Mouse (Mus musculus) spleen, adult 18-20 months (tissue): ENCODE data around the gene Mafk.

Experiments used
- DNase-seq, 2 experiments: peaks; one replicate each; pipeline ENCODE4 v3.0.0; 2022; ENCODE audit warnings: mixed read lengths in 2 of 2

Mafk gene

GRCm38 (mm10) chr5:139819538-139820181 is 28.3 kb downstream of the Mafk start, which contains the start of gene Tmem184a:
Gene Tmem184a (minus strand): TSS chr5:139819917.
- no peak for DNase-seq

GRCm38 (mm10) chr5:139821466-139822459 is 30.4 kb downstream of the Mafk start:
- DNase-seq, result no peak

DNA sequence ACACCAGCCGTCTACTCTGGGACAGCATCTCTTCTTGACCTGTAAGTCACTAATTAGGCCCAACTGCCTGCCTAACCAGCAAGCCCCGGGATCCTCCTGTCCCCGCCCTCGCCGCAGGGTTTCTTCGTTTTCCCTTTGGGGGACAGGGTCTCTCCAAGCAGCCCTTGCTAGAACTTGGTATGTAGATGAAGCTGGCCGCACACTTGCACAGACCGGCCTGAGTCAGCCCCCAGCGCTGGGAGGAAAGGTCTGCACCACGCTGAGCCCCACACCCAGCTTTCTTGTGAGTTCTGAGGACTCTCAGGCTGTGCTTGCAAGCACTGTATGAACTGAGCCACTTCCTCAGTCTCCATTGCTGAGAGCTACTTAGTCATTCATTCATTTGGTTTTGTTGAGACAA is 33.2 kb downstream of the Mafk start:
- no peak for DNase-seq

DNA sequence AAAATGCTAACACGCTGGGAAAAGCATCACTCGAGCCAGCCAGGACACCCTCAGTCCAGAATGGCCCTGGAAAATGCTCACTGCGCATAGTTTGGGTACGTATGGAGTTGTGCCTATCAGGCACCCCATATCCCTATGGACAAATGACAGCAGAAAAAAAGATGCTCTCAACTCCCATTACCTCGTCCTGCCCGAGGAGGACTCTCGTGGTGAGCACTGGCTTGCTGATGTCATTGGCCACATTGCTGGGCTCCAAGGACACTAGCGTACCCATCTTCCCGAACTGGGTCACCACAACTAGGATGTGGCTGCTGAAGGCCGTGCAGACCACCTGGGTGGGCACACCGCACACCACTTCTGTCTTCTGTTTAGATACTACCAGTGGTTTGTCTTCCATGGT is 34.6 kb downstream of the Mafk start:
- no peak for DNase-seq

DNA sequence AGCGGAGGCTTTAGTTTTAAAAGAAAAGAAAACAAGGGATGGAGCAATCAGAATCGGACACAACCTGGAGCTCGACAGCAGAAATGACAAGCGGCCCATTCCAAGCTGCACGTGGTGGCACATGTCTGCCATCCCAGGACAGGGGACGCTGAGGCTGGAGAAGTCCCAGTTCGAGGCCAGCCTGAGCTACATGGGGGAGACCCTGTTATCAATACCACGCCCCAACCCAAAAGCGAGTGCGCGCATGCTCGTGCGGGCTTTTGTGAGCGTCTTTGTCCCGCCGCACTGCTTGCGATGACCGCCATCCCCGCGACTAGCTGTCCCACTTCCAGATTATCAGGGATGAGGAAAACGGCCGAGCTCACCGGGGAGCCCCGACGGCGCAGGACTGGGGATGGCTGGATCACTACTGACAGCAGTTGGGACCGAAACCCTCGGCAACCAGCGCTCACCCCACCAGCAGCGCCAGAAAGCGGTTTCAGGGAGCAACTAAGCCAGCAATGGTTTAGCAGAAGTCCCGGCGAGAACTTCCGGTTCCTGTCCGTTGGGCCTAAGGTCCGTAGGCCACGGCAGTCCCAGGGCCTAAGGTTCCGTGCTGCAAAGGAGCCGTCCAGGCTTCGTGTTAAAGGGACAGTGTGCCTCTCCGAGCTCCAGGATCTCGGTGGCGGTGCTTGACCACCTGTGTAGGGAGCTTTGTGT is 35.2 kb downstream of the Mafk start, which contains the start of the genes Gm26938 and Psmg3:
TSS of gene Gm26938 (minus strand) at position 51 of the 699 bp plus-strand sequence.
TSS of gene Psmg3 (minus strand) at position 529 of the 699 bp plus-strand sequence.
- peak; percentile 73 to 90 for DNase-seq

- DNase-seq, result no peak
These were observed 36.3 kb downstream of the Mafk start for GRCm38 (mm10) chr5:139827593-139827992.

GRCm38 (mm10) chr5:139829384-139829783 is 38.1 kb downstream of the Mafk start:
- DNase-seq, result no peak

DNA sequence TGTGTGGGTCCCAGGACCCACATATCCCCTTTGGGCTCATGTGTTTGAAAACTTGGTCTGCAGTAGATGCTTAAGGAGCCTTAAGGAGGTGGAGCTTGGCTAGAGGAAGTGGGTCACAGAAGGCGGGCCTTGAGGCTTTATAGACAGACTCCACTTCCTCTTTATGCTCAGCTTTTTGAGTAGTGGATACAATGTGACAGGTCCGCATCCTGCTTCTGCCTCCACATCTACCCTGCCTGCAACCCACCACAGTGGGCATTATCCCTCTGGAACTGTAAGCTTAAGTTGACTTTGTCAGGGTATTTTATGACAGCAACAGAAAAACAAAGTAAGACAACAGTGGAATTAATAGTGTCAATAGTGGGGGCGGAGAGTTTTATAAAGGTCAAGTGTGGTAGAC is 39.4 kb downstream of the Mafk start:
- DNase-seq, result peak in 1 of 2 experiments; percentile 42

GRCm38 (mm10) chr5:139832125-139832524 is 40.8 kb downstream of the Mafk start:
- no peak for DNase-seq

GRCm38 (mm10) chr5:139835706-139836105 is 44.4 kb downstream of the Mafk start:
- DNase-seq, result no peak

GRCm38 (mm10) chr5:139838476-139838892 is 47.2 kb downstream of the Mafk start:
- peak in 1 of 2 experiments; percentile 65 for DNase-seq

- no peak for DNase-seq
These were observed 47.8 kb downstream of the Mafk start for GRCm38 (mm10) chr5:139839142-139839541.

GRCm38 (mm10) chr5:139849626-139850320 is 58.5 kb downstream of the Mafk start:
- no peak for DNase-seq
